Mouse (Mus musculus) ovary, postnatal 10 days (tissue): ENCODE data around the gene Prkcz.

Experiments used
- DNase-seq: peaks from one replicate; pipeline ENCODE4 v3.0.0; 2022; ENCODE audit warnings: low spot score

The Prkcz gene

GRCm38 (mm10) chr4:155220213-155221100 is 140.7 kb downstream of the Prkcz start:
- DNase-seq: no peak

DNA sequence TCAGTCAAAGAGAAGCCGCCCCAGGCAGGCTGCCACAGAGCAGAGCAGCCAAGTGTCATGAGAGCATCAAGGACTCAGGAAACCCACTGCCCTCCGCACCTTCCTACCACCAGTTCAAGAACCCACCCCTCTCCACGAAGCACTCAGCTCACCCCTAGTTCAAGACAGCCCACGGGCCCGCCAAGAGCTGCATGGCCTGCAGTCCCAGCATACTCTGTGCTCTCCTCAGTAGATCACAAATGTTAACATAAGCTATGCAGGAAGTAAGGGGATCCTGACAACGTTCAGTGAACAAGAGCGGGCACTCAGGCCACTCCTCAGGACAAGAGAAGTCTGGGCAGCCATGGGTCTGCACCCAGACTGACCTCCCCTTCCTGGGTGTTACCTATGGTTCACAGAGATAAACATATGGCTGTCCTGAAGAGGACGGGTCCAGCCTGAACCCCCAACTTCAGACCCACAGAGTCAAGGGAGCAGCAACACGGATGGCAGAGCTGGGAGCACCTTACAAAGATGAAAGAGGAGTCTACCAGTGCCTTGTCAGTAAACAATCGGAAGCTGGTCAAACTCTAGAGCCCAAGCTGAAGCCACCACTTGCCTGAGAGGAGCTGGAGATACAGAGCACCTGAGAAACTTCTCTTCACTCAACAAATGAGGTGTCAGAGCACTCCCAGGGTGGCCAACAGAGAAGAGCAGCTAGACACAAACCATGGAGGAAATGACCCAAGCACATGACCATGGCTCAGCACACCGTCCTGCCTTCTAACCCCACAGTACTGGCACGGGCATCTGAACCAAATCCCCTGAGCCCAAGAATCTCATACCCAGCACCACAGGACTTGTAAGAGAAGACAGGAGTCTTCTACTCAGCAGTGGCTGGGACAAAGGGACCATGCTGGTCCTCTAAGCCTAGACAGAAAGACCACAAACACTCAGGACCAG is 141.6 kb downstream of the Prkcz start:
- no peak for DNase-seq

DNA sequence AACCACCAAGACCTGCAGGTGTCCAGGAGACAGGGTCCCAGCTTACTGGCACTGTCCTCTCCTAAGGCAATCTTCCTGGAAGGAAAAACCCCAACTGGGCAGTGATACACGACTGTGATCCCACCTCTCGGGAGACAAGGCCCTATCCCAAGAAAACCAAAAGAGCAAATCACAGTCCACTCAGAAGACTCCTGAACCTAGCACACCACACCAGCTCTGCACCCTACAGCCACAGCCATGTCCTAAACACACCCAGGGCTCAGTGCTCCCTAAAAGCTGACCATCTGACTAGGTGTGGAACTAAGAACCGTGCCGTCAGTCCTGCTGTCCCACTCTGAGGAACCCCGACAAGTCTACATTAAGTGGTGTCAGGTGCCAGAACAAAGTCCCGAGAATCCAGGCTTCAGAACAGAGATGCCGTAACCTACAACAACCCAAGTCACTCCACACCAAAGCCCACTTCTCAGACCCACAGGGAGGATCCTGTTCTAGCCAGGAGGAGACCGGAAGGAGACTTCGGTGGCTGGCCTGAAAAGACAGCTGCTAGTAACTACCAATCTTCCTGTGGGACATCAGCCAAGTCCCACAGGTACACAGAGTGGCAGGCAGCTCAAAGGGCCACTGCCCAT is 142.9 kb downstream of the Prkcz start:
- no peak for DNase-seq

- DNase-seq: no peak
These were observed 143.7 kb downstream of the Prkcz start for GRCm38 (mm10) chr4:155217241-155218103.

GRCm38 (mm10) chr4:155215773-155216630 is 145.2 kb downstream of the Prkcz start:
- no peak for DNase-seq

- DNase-seq: no peak
These were observed 146.0 kb downstream of the Prkcz start for GRCm38 (mm10) chr4:155215203-155215602.

GRCm38 (mm10) chr4:155214793-155215192 is 146.4 kb downstream of the Prkcz start:
- DNase-seq: no peak

GRCm38 (mm10) chr4:155214188-155214587 is 147.0 kb downstream of the Prkcz start:
- DNase-seq: no peak

GRCm38 (mm10) chr4:155213752-155214054 is 147.5 kb downstream of the Prkcz start:
- no peak for DNase-seq

GRCm38 (mm10) chr4:155213052-155213751 is 148.0 kb downstream of the Prkcz start:
- no peak for DNase-seq
